Mouse (Mus musculus): ENCODE results near the gene Grm4.

Gene Grm4

GRCm38 (mm10) chr17:27551393-27551940 is 30.3 kb upstream of the Grm4 start:
- DNase-seq (ENCODE audit: low spot score), result no peak

GRCm38 (mm10) chr17:27549234-27549633 is 28.0 kb upstream of the Grm4 start:
- no peak for DNase-seq (ENCODE audit: low spot score)

- DNase-seq (ENCODE audit: low spot score), result no peak
These were observed 26.2 kb upstream of the Grm4 start for GRCm38 (mm10) chr17:27547253-27547868.

GRCm38 (mm10) chr17:27546574-27547085 is 25.4 kb upstream of the Grm4 start:
- no peak for DNase-seq (ENCODE audit: low spot score)

- no peak for DNase-seq (ENCODE audit: low spot score)
These were observed 24.8 kb upstream of the Grm4 start for GRCm38 (mm10) chr17:27545991-27546390.

- DNase-seq (ENCODE audit: low spot score), result no peak
These were observed 23.3 kb upstream of the Grm4 start for GRCm38 (mm10) chr17:27544551-27544950.

- DNase-seq (ENCODE audit: low spot score), result no peak
These were observed 20.8 kb upstream of the Grm4 start for GRCm38 (mm10) chr17:27541984-27542383.

GRCm38 (mm10) chr17:27541261-27541660 is 20.1 kb upstream of the Grm4 start:
- no peak for DNase-seq (ENCODE audit: low spot score)

GRCm38 (mm10) chr17:27534718-27535117 is 13.5 kb upstream of the Grm4 start:
- DNase-seq (ENCODE audit: low spot score), result peak; percentile 95

- no peak for DNase-seq (ENCODE audit: low spot score)
These were observed 12.2 kb upstream of the Grm4 start for GRCm38 (mm10) chr17:27533354-27533753.

GRCm38 (mm10) chr17:27532095-27532494 is 10.9 kb upstream of the Grm4 start:
- no peak for DNase-seq (ENCODE audit: low spot score)

GRCm38 (mm10) chr17:27528767-27529166 is 7.6 kb upstream of the Grm4 start:
- DNase-seq (ENCODE audit: low spot score), result no peak

GRCm38 (mm10) chr17:27528030-27528429 is 6.8 kb upstream of the Grm4 start:
- DNase-seq (ENCODE audit: low spot score), result no peak

GRCm38 (mm10) chr17:27527188-27527587 is 6.0 kb upstream of the Grm4 start:
- no peak for DNase-seq (ENCODE audit: low spot score)

GRCm38 (mm10) chr17:27523121-27523520 is 1.9 kb upstream of the Grm4 start:
- DNase-seq (ENCODE audit: low spot score), result no peak

- DNase-seq (ENCODE audit: low spot score), result peak; percentile 84
These were observed 646 bp downstream of the Grm4 start for GRCm38 (mm10) chr17:27520557-27520956.

- no peak for DNase-seq (ENCODE audit: low spot score)
These were observed 2.3 kb downstream of the Grm4 start for GRCm38 (mm10) chr17:27518700-27519595.

GRCm38 (mm10) chr17:27518296-27518695 is 2.9 kb downstream of the Grm4 start:
- DNase-seq (ENCODE audit: low spot score), result no peak

GRCm38 (mm10) chr17:27513916-27514762 is 7.1 kb downstream of the Grm4 start:
- no peak for DNase-seq (ENCODE audit: low spot score)

GRCm38 (mm10) chr17:27513279-27513915 is 7.8 kb downstream of the Grm4 start:
- DNase-seq (ENCODE audit: low spot score), result no peak

GRCm38 (mm10) chr17:27512619-27513161 is 8.5 kb downstream of the Grm4 start:
- no peak for DNase-seq (ENCODE audit: low spot score)
